ENCODE assay signal across 14 mouse cellular contexts in the genomic region with DNA sequence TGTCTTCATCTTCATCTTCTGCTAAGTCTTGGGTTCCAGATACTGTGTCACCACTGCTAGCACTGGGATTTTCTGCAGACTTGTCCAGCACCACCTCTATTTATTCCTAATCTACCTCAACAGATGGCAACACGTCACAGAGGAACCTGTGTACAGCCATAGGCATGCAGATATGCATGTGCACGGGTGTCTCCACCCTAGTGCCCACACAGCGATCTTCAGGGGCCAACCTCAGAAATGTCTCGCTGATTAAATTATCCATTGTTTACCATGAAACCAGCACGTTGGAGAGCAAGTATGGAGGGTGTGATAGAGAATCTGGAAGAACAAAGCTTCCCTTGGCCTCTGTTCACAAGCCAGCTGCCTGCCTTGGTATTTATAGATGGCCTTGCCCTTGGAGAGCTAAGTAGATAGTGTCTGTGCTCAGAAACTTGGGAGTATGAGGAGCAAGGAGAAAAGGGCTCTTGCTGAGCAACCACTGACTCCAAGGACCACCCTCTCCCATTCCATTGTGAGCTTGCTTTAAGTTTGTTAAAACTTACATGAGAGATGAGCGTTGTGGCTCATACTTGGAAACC.
"Had no signal": no experiment of that assay in that cellular context is flagged by ENCODE, and none has a peak within 500 bp of the region (broad histone marks: within the 10 kb centered on the region; RNA-seq: fewer than 3 reads in every experiment).

No protein-coding gene starts in this region.

- DNase-seq: kidney, adult 18-20 months; kidney, postnatal 14 days; lung, postnatal 14 days; right cerebral cortex, postnatal 14 days had no signal

- H3K27ac ChIP-seq: intestine, embryonic 15.5 days; kidney, embryonic 15.5 days; limb, embryonic 12.5 days; lung, embryonic 15.5 days; macrophage; midbrain, embryonic 15.5 days; neural tube, embryonic 12.5 days; stomach, embryonic 15.5 days had no signal

- ATAC-seq: intestine, embryonic 15.5 days; midbrain, embryonic 15.5 days had no signal

- H3K27me3 ChIP-seq: intestine, embryonic 15.5 days; kidney, embryonic 15.5 days; limb, embryonic 12.5 days; lung, embryonic 15.5 days; midbrain, embryonic 15.5 days; neural tube, embryonic 12.5 days; stomach, embryonic 15.5 days had no signal

- H3K4me3 ChIP-seq: intestine, embryonic 15.5 days; kidney, embryonic 15.5 days; limb, embryonic 12.5 days; lung, embryonic 15.5 days; midbrain, embryonic 15.5 days; neural tube, embryonic 12.5 days; stomach, embryonic 15.5 days had no signal

- H3K4me2 ChIP-seq: intestine, embryonic 15.5 days; kidney, embryonic 15.5 days; limb, embryonic 12.5 days; lung, embryonic 15.5 days; midbrain, embryonic 11.5 days; midbrain, embryonic 15.5 days; neural tube, embryonic 12.5 days; stomach, embryonic 15.5 days had no signal

- H3K9me3 ChIP-seq: intestine, embryonic 15.5 days; kidney, embryonic 15.5 days; limb, embryonic 12.5 days; lung, embryonic 15.5 days; megakaryocyte, embryonic 14.5 days; midbrain, embryonic 15.5 days; neural tube, embryonic 12.5 days; stomach, embryonic 15.5 days had no signal

- H3K4me1 ChIP-seq: intestine, embryonic 15.5 days; kidney, embryonic 15.5 days; limb, embryonic 12.5 days; lung, embryonic 15.5 days; megakaryocyte, embryonic 14.5 days; midbrain, embryonic 15.5 days; neural tube, embryonic 12.5 days; stomach, embryonic 15.5 days had no signal

- H3K9ac ChIP-seq: intestine, embryonic 15.5 days; kidney, embryonic 15.5 days; limb, embryonic 12.5 days; lung, embryonic 15.5 days; midbrain, embryonic 15.5 days; neural tube, embryonic 12.5 days; stomach, embryonic 15.5 days had no signal

- H3K36me3 ChIP-seq: intestine, embryonic 15.5 days; kidney, embryonic 15.5 days; lung, embryonic 15.5 days; midbrain, embryonic 15.5 days; stomach, embryonic 15.5 days had no signal
